Mouse (Mus musculus) erythroblast, embryonic 14.5 days (primary cell): ENCODE results near the gene Serping1. TPM values are rescaled to one million over a fixed set of nuclear protein-coding genes. Genes with fewer than 3 reads are reported as not detected.

Source experiments
- H3K27me3 ChIP-seq: 2 replicates; pipeline ENCODE4 v1.6.1; 2012; ENCODE audit warnings: inconsistent platforms; ENCODE audit not compliant: control insufficient read depth
- H3K36me3 ChIP-seq: 2 replicates; pipeline ENCODE4 v1.6.1; 2012; ENCODE audit warnings: mild to moderate bottlenecking, inconsistent platforms; ENCODE audit not compliant: control insufficient read depth
- H3K4me1 ChIP-seq: 2 replicates; pipeline ENCODE4 v1.6.1; 2012; ENCODE audit warnings: inconsistent platforms; ENCODE audit not compliant: control insufficient read depth
- H3K4me3 ChIP-seq: replicated peaks from 2 replicates; pipeline ENCODE3; 2012; ENCODE audit warnings: moderate library complexity, mild to moderate bottlenecking, inconsistent platforms
- H3K9me3 ChIP-seq: 2 replicates; pipeline ENCODE4 v1.6.1; 2012; ENCODE audit warnings: low read length, inconsistent platforms, mixed read lengths; ENCODE audit not compliant: control insufficient read depth
- GATA1 ChIP-seq: IDR thresholded peaks from 2 replicates; pipeline ENCODE4 v1.6.1; 2012; ENCODE audit warnings: low read length, inconsistent platforms, mixed read lengths
- TAL1 ChIP-seq: IDR thresholded peaks from 3 replicates; pipeline ENCODE4 v1.6.1; 2012; ENCODE audit warnings: low read length, inconsistent platforms, mixed read lengths
- polyA plus RNA-seq: library from polyadenylated mRNA; stranded (reverse); fragments of >175 nt; gene quantifications from 2 replicates; pipeline ENCODE4 v1.2.3, GENCODE M21; 2012

The Serping1 gene
- polyA plus RNA-seq, 1 experiment = not detected

DNA sequence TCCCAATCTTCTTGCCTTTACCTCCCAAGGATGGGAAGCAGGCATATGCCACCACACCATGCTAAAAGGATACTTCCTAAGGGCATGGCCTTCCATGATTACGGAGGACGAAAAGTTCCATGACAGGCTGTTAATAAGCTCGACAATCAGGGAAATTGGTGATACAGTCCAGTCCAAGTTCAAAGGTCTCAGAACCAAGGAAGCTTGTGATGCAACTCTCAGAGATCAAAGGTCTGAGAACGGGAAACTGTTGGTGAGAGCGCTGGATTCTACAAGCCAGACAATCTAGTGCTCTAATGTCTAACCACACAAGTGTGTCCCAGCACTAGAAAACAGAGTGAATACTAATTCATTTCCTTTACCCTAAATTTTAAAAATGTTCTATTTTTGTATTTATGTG is 19.0 kb downstream of the Serping1 start:
- H3K4me1 ChIP-seq = peaks cover 4% of the 10 kb centered on the region
- no peaks in the 10 kb centered on the region for H3K36me3 ChIP-seq
- H3K27me3 ChIP-seq = peaks cover 36% of the 10 kb centered on the region
- no peak for TF ChIP-seq GATA1
- H3K4me3 ChIP-seq = no peak overlapping the region
- H3K9me3 ChIP-seq = no peaks in the 10 kb centered on the region

DNA sequence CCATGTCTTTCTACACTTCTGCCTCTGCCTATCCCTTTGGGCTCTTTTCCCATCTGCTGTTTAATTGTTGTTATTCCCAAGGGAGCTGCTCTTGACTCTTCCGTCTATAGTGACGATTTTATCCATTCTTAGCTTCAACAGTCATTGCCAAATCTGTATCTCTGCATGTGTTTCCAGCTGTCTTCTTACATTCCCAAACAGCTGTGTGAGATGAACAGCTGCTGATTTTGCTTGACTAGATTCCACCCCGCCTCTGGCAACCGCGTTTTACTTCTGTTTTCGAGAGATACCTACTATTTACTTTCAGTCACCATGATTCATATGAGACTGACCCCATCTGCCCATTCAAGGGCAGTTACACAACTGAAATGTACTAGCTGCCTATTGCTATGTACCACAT is 25.1 kb downstream of the Serping1 start:
- peaks cover 19% of the 10 kb centered on the region for H3K4me1 ChIP-seq
- no peaks in the 10 kb centered on the region for H3K9me3 ChIP-seq
- peaks cover 82% of the 10 kb centered on the region for H3K27me3 ChIP-seq
- no peak for TF ChIP-seq GATA1
- TF ChIP-seq TAL1 = no peak
- no peak overlapping the region for H3K4me3 ChIP-seq
- no peaks in the 10 kb centered on the region for H3K36me3 ChIP-seq

- Histone ChIP-seq H3K36me3 (peaks cover 38% of the 10 kb centered on the region), H3K4me1 (peaks cover 70% of the 10 kb centered on the region), H3K27me3 (peaks cover 82% of the 10 kb centered on the region), H3K9me3 (no peaks in the 10 kb centered on the region), H3K4me3 (peak overlapping the region; percentile 76)
- TF ChIP-seq GATA1 = no peak
These were observed 31.1 kb downstream of the Serping1 start for GRCm38 (mm10) chr2:84744126-84744525.

GRCm38 (mm10) chr2:84743561-84743960 is 31.7 kb downstream of the Serping1 start, which contains the start of gene Gm19426:
Gene Gm19426 (minus strand): TSS chr2:84743655.
- H3K4me3 ChIP-seq = peak within 1 kb of the TSS; percentile 76
- H3K4me1 ChIP-seq = peaks cover 76% of the 10 kb centered on the region
- H3K9me3 ChIP-seq = no peaks in the 10 kb centered on the region
- TF ChIP-seq TAL1 = no peak
- no peak for TF ChIP-seq GATA1
- peaks cover 78% of the 10 kb centered on the region for H3K27me3 ChIP-seq
- peaks cover 43% of the 10 kb centered on the region for H3K36me3 ChIP-seq

GRCm38 (mm10) chr2:84742451-84743283 is 32.6 kb downstream of the Serping1 start:
- Histone ChIP-seq H3K27me3 (peaks cover 78% of the 10 kb centered on the region), H3K36me3 (peaks cover 52% of the 10 kb centered on the region), H3K9me3 (no peaks in the 10 kb centered on the region), H3K4me3 (peak overlapping the region; percentile 76), H3K4me1 (peaks cover 85% of the 10 kb centered on the region)
- TF ChIP-seq GATA1 (no peak), TAL1 (no peak)

GRCm38 (mm10) chr2:84741841-84742450 is 33.3 kb downstream of the Serping1 start:
- Histone ChIP-seq H3K36me3 (peaks cover 60% of the 10 kb centered on the region), H3K9me3 (no peaks in the 10 kb centered on the region), H3K4me1 (peaks cover 86% of the 10 kb centered on the region), H3K27me3 (peaks cover 78% of the 10 kb centered on the region), H3K4me3 (peak overlapping the region; percentile 76)
- TF ChIP-seq TAL1 (no peak), GATA1 (no peak)

DNA sequence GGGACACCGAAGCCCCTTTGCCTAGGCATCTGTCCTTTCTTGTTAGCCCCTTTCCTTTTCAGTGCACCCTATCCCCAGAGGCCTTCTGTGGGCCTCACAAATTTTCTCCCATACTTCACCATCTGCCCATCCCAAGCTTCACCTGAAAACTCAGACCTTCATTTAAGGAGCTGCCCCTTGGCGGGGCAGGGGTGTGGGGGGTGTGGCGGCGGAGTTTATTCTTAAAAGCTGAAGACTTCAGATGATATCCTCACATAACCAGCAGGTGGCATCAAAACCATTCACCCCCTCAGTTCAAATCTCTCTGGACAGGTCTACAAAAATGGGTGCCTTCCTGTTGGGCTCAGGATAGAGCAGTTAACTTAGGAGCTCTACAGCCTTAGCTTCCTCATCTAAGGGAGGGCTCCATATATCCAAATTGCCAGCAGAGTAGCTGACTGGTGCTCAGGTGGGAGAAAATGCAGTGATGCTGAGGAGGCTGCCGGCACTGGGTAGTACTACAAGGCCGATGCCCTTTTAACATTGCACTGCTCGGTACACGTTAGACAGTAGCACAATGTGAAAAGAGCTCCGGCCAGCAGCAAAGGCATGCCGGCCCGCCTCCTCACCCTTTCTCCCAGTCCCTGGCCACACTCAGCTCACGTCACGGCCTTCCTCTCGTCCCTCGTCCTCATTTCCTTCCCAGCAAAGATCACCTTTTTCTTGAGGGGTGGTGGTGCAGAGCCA is 34.5 kb downstream of the Serping1 start:
- Histone ChIP-seq H3K4me3 (no peak overlapping the region), H3K9me3 (no peaks in the 10 kb centered on the region), H3K4me1 (peaks cover 87% of the 10 kb centered on the region), H3K27me3 (peaks cover 75% of the 10 kb centered on the region), H3K36me3 (peaks cover 71% of the 10 kb centered on the region)
- TF ChIP-seq GATA1 (no peak), TAL1 (no peak)

- Histone ChIP-seq H3K27me3 (peaks cover 60% of the 10 kb centered on the region), H3K4me1 (peaks cover 97% of the 10 kb centered on the region), H3K4me3 (peak overlapping the region; percentile 83), H3K36me3 (peaks cover 92% of the 10 kb centered on the region), H3K9me3 (no peaks in the 10 kb centered on the region)
- no peak for TF ChIP-seq GATA1
- TF ChIP-seq TAL1 = no peak
These were observed 36.9 kb downstream of the Serping1 start for GRCm38 (mm10) chr2:84738271-84738911.
